Mouse (Mus musculus): ENCODE measurements around the gene Gm17026. TPM values are rescaled to one million over a fixed set of nuclear protein-coding genes. Genes with fewer than 3 reads are reported as not detected.
"Not testable (repeated sequence)": the region's sequence is repeated elsewhere in the genome, so short reads cannot be mapped to it uniquely, and the experiment has no call there.

The Gm17026 gene
- not detected in 2 replicates for polyA plus RNA-seq (2016; fragmentation: Nextera tagmentation; extraction: Ambion mirVana)

DNA sequence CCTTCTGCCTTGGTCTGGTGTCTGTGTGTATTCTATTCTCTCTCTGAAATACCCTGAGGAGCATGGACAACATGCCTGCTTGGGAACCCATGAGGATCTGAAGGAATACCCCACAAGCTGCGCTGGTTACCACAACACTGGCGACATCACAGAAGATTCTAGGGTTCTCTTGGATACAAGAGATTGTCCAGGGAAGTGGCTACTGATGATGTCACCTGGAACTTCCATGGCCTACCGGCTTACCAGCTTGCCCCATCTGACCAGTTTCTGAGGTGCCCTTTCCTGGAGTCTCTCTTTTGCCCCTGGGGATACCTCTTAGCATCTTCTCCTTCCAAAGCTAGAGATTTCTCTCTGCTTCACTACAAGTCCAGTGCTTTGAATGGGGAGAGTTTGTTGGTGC lies at the start of gene Gm17026:
TSS of gene Gm17026 (minus strand) at position 101 of the 400 bp plus-strand sequence.
- H3K9me3 ChIP-seq; H3K4me1 ChIP-seq; H3K27ac ChIP-seq (replicated peaks); H3K4me3 ChIP-seq; H3K27me3 ChIP-seq (replicated peaks; ENCODE audit: low read depth, poor library complexity, severe bottlenecking); H3K36me3 ChIP-seq (replicated peaks); DNase-seq (ENCODE audit: low spot score): not testable (repeated sequence)
- 91% methylated on average over 1 of the region's 3 CpGs for WGBS

DNA sequence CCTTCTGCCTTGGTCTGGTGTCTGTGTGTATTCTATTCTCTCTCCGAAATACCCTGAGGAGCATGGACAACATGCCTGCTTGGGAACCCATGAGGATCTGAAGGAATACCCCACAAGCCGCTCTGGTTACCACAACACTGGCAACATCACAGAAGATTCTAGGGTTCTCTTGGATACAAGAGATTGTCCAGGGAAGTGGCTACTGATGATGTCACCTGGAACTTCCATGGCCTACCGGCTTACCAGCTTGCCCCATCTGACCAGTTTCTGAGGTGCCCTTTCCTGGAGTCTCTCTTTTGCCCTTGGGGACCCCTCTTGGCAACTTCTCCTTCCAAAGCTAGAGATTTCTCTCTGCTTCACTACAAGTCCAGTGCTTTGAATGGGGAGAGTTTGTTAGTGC lies 37.4 kb upstream of the Gm17026 start, which contains the start of gene Gm9611:
TSS of gene Gm9611 (minus strand) at position 101 of the 400 bp plus-strand sequence.
- WGBS = 86% methylated on average over 1 of the region's 3 CpGs
- H3K9me3 ChIP-seq; H3K4me1 ChIP-seq; H3K4me3 ChIP-seq; H3K27ac ChIP-seq (replicated peaks); H3K27me3 ChIP-seq (replicated peaks; ENCODE audit: low read depth, poor library complexity, severe bottlenecking); DNase-seq (ENCODE audit: low spot score); H3K36me3 ChIP-seq (replicated peaks): not testable (repeated sequence)

DNA sequence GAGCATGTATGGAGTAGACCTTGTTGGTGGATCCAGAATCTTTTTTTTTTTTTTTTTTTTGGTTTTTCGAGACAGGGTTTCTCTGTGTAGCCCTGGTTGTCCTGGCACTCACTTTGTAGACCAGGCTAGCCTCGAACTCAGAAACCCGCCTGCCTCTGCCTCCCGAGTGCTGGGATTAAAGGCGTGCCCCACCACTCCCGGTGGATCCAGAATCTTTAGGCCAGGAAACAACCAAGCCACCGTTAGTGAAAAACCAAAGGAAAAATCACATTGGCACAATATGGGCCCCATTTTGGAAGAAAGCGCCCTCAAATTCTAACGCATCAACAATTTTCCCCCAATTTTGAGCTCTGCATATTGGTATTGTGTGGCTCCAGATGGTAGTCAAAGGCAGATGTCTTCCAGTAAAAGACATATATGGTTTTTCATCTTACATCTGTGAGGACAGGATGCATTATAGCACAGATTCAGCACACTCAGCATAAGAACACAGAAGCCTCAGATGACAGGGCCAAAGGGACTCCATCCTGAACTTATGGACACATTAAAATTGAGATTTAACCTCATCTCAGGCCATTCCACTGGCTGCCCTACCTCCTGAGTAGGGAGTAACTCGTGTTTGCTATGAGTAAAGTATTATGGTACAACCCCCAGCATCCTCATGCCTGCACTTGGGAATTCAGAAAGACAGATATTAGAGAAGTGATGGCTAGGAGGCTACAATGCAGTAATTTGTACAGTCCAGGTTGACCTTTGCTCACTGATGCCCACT lies 42.9 kb downstream of the Gm17026 start:
- H3K27ac ChIP-seq (replicated peaks); H3K4me3 ChIP-seq; DNase-seq (ENCODE audit: low spot score); H3K4me1 ChIP-seq; H3K9me3 ChIP-seq; H3K36me3 ChIP-seq (replicated peaks); H3K27me3 ChIP-seq (replicated peaks; ENCODE audit: low read depth, poor library complexity, severe bottlenecking): not testable (repeated sequence)
- 81% methylated on average over 9 of the region's 10 CpGs for WGBS

Small RNA genes within 50 kb of the gene (microRNA-seq; reads per million reads assigned to microRNA genes)
- not detected for gene Gm25208
- not detected for gene Gm25892

Other genes starting within 250 kb of the Gm17026 start
- gene Gm7951, start 142.7 kb downstream of the Gm17026 start, polyA plus RNA-seq (2016; fragmentation: Nextera tagmentation; extraction: Ambion mirVana) = not detected in 2 replicates
- not detected in 2 replicates for gene Gm17027, start 97.4 kb downstream of the Gm17026 start, polyA plus RNA-seq (2016; fragmentation: Nextera tagmentation; extraction: Ambion mirVana)
- not detected in 2 replicates for gene Gm3573, start 69.3 kb downstream of the Gm17026 start, polyA plus RNA-seq (2016; fragmentation: Nextera tagmentation; extraction: Ambion mirVana)
- gene Gm9611, start 37.3 kb upstream of the Gm17026 start, polyA plus RNA-seq (2016; fragmentation: Nextera tagmentation; extraction: Ambion mirVana) = not detected in 2 replicates
- not detected in 2 replicates for gene Gm7995, start 50.2 kb upstream of the Gm17026 start, polyA plus RNA-seq (2016; fragmentation: Nextera tagmentation; extraction: Ambion mirVana)
- not detected in 2 replicates for gene Gm8005, start 179.6 kb upstream of the Gm17026 start, polyA plus RNA-seq (2016; fragmentation: Nextera tagmentation; extraction: Ambion mirVana)
- gene Gm8011, start 203.8 kb upstream of the Gm17026 start, polyA plus RNA-seq (2016; fragmentation: Nextera tagmentation; extraction: Ambion mirVana) = not detected in 2 replicates
- not detected in 2 replicates for gene Gm8020, start 242.3 kb upstream of the Gm17026 start, polyA plus RNA-seq (2016; fragmentation: Nextera tagmentation; extraction: Ambion mirVana)

Measured in embryonic facial prominence, embryonic 10.5 days (tissue).